Mouse (Mus musculus) A20 (cell line): ENCODE results near the gene Olfr220.

Source experiments
- DNase-seq: peaks from one replicate; pipeline ENCODE4 v3.0.0-alpha.2; 2011; ENCODE audit warnings: low read depth, low spot score

Olfr220 gene

DNA sequence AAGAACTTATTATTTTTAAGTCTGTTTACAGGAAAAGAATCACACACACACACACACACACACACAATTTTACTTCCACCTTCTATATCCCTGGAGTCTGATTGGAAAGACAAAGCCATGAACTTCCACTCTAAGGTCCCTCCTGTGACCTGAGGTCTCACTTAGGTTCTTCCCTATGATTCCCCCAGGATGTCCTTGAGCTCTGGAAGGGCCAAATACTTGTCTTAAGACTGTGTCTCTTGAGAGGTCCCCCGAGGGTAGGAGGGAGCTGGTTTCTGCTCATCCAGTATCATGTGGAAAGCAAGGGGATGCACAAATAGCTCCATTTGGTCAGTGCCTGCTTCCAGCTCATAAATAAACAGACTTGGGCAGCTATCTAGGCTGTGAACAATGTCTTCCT lies at the start of gene Olfr220:
Olfr220 (plus strand) TSS at position 301 of the 400 bp plus-strand sequence.
- DNase-seq: no peak

- no peak for DNase-seq
These were observed 18.9 kb upstream of the Olfr220 start for GRCm38 (mm10) chr1:174422959-174423358.

DNA sequence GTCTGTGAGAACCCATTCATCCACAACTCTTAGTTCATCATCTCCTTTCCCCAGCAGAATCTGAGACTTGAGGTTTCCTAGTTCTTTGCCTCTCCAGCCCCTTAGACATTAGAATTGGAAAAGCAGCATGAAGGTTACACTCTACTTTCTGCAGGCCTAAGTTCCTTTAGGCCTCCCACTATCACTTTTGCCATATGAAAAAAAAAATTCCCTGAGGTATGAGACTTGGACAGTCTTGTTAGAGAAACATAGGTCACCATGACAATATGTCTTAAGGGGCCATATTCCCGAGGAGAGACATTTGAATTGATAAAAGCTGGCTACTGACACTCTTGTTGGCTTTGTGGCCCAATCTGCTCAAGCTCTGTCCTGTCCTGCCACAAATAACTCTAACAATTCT lies 18.1 kb upstream of the Olfr220 start, which contains the start of gene Olfr414:
Olfr414 (plus strand) TSS at position 301 of the 400 bp plus-strand sequence.
- DNase-seq: no peak

- no peak for DNase-seq
These were observed 15.5 kb upstream of the Olfr220 start for GRCm38 (mm10) chr1:174426180-174426986.

DNA sequence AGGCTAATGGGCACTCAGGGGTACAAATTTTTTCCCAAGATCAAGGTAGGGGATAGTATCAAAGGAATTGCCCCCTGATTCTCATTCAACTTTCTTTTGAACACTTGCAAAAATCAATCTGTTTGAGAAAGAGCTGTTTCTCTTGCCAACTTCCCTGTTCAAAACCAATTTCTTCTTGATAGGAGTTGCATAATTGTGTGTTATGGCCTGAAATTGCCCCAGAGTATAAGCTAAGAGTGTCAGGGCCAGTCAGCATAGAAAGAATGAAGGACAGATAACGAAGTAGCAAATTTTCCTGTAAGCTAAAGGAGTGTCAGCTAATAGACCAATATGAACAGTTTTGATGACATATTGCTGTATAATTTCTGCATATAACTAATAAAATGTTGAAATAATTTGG lies 14.5 kb upstream of the Olfr220 start:
- no peak for DNase-seq

GRCm38 (mm10) chr1:174428407-174428806 lies 13.5 kb upstream of the Olfr220 start:
- no peak for DNase-seq

DNA sequence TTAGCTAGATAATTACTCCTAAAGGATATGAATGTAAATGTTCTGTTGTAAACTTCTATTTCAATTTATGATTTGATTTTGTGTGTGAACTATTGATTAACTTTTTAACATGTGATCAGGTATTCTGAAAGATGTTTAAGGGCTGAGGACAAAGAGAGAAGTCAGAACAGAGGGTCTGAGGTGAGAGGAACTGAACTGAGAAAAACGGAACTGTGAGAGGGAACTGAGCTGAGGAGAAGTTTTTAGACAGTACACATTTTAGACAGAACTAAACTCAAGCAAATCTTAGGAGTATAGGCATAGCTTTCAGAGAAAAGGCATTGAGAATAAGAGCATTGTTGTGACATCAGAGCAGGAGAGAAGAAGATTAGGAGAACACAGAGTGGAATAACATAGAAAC lies 7.8 kb upstream of the Olfr220 start:
- DNase-seq: no peak

GRCm38 (mm10) chr1:174455100-174455499 lies 13.2 kb downstream of the Olfr220 start:
- no peak for DNase-seq

GRCm38 (mm10) chr1:174465385-174465784 lies 23.5 kb downstream of the Olfr220 start:
- DNase-seq: no peak

GRCm38 (mm10) chr1:174466240-174466639 lies 24.4 kb downstream of the Olfr220 start:
- DNase-seq: peak; percentile 11

GRCm38 (mm10) chr1:174469736-174470135 lies 27.9 kb downstream of the Olfr220 start:
- peak; percentile 15 for DNase-seq

DNA sequence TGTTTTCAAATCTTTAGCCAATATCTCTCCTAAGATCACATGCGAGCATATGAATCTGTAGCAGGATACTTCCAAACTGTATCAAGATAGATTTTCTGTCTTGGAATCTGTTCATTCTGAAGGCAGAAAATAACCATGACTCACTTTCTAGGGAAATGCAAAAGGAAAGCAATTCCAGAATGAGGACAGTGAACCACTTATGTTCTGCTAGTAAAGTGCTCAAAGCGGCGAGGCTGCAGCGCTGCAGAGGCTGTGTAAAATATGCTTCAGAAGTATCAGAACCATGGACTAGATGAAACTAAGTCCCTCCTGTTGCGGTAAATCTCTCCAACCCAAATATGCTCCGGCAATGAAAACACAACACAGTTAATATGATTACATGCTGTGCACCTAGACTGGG lies 40.7 kb downstream of the Olfr220 start:
- DNase-seq: no peak

DNA sequence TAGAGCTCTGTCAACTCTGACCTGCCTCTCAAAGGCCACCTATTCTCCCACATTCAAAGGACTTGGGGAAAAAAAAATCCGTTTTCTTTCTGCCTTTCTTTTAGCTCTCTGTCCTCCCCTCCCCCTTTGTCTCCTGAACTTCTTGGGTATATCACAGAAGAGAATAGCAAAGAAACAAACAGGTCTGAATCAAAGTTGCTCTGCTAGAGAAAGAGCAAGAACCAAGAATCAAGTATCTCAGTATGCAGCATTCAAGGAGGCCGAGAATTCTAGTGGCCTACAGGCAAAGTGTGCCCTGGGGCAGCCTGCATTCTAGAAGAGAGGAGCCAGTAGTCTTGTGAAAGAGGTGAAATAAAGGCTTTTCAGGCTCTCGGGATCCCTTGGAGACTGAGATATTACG lies 58.2 kb downstream of the Olfr220 start:
- no peak for DNase-seq
